Mouse (Mus musculus): ENCODE measurements at regions not wholly inside any gene's neighbourhood (a gene's known extent, or its start where the extent isn't known, plus 50 kb on each side); places are given as distances from the start of the nearest gene placed in this dataset.

DNA sequence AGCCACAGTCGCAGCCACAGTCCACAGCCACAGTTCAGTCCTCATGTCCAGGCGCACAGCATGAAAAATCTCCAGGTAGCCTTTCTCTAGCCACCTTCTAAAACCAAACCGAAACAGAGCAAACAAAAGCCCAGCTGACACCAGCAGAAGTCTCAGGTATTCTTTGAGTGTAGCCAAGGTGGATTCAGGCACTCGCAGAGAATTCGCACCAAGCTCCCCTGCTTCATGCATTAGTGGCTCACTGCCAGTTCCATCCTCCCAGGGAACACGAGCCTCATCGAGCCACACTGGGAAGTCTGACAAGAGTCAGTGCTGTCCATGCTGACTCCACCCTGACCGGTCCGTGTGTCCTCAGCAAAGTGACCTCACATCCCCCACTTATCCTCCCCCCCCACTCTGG is 217.7 kb upstream of the Amigo2 start:
- no peaks in the 10 kb centered on the region for H3K27me3 ChIP-seq (replicated peaks; ENCODE audit: control insufficient read depth, insufficient read depth, low read length)
- DNase-seq (ENCODE audit: low spot score) (no peak), ATAC-seq (no peak)
- 91% methylated on average over 9 of the region's 9 CpGs for WGBS
- H3K36me3 ChIP-seq (ENCODE audit: control insufficient read depth, insufficient read depth, low read length) = no peaks in the 10 kb centered on the region
- no peak overlapping the region for H3K4me2 ChIP-seq (ENCODE audit: low read length)
- no peak overlapping the region for H3K27ac ChIP-seq (ENCODE audit: low read depth, low read length)
- no peaks in the 10 kb centered on the region for H3K9me3 ChIP-seq (replicated peaks; ENCODE audit: control insufficient read depth, low read length)
- no peaks in the 10 kb centered on the region for H3K4me1 ChIP-seq (ENCODE audit: control insufficient read depth, insufficient read depth, low read length)
- H3K4me3 ChIP-seq (ENCODE audit: low read depth, low read length) = no peak overlapping the region
- H3K9ac ChIP-seq (ENCODE audit: low read length) = no peak overlapping the region

DNA sequence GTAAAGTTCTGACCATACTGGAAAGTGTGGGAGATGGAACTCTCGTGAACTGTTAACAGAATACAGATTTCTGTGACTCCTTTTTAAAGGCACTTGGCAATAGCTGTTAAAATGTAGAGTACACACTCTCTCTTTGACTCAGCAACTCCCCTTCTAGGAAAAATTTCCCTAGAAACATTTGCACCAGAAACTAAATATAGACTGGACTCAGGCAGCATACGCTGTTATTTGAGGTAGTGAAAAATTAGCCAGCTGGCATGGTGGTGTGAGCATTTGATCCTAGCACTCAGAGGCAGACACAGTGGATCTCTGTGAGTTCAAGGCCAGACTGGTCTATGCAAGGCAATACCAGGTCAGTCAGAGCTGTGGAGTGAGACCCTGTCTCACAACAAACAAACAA is 215.5 kb upstream of the Amigo2 start:
- no peak for DNase-seq (ENCODE audit: low spot score)
- no peaks in the 10 kb centered on the region for H3K4me1 ChIP-seq (ENCODE audit: control insufficient read depth, insufficient read depth, low read length)
- no peaks in the 10 kb centered on the region for H3K9me3 ChIP-seq (replicated peaks; ENCODE audit: control insufficient read depth, low read length)
- H3K27ac ChIP-seq (ENCODE audit: low read depth, low read length) = no peak overlapping the region
- ATAC-seq = no peak
- 82% methylated on average over 2 of the region's 2 CpGs for WGBS
- H3K27me3 ChIP-seq (replicated peaks; ENCODE audit: control insufficient read depth, insufficient read depth, low read length) = no peaks in the 10 kb centered on the region
- no peak overlapping the region for H3K4me2 ChIP-seq (ENCODE audit: low read length)
- no peaks in the 10 kb centered on the region for H3K36me3 ChIP-seq (ENCODE audit: control insufficient read depth, insufficient read depth, low read length)
- no peak overlapping the region for H3K9ac ChIP-seq (ENCODE audit: low read length)
- no peak overlapping the region for H3K4me3 ChIP-seq (ENCODE audit: low read depth, low read length)

DNA sequence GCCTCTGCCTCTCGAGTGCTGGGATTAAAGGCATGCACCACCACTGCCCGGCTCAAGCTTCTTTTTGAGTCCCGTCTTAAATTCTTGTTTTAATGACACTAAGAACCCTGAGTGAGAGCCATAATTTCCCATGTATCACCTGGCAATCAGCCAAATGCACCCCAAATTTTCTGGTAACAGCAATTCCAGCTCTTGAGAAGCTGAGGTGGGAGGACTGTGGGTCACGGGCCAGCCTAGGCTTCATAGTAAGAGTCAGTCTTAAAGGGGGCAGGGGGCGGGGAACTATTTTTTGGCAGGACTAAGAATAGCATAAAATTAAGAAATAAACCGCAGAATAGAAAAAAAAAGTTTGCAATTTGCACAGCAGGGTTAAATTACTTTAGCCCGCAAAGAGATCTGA is 214.9 kb upstream of the Amigo2 start:
- WGBS = 90% methylated on average over 7 of the region's 7 CpGs
- Histone ChIP-seq H3K36me3 (ENCODE audit: control insufficient read depth, insufficient read depth, low read length) (no peaks in the 10 kb centered on the region), H3K27ac (ENCODE audit: low read depth, low read length) (no peak overlapping the region), H3K4me3 (ENCODE audit: low read depth, low read length) (no peak overlapping the region), H3K4me1 (ENCODE audit: control insufficient read depth, insufficient read depth, low read length) (no peaks in the 10 kb centered on the region), H3K4me2 (ENCODE audit: low read length) (no peak overlapping the region), H3K9me3 (replicated peaks; ENCODE audit: control insufficient read depth, low read length) (no peaks in the 10 kb centered on the region), H3K9ac (ENCODE audit: low read length) (no peak overlapping the region), H3K27me3 (replicated peaks; ENCODE audit: control insufficient read depth, insufficient read depth, low read length) (no peaks in the 10 kb centered on the region)
- ATAC-seq (no peak), DNase-seq (ENCODE audit: low spot score) (no peak)

DNA sequence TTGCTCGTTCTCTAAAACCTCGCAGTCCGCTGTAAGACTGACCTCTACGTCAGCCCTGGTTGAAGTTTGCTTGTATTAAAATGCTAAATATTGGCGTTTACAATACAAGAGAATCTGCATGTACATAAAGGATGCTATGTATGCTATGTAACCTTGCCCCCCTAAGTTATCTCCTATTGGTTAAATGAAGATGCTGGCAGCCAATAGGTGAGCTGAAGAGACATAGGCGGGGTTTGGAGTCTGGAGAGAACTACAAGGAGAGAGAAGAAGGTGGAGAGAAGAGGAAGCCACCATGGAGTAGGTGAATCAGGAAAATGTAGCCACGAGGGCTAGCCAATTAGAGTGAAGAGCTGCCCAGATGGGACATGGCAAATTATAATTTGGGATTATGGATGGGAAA is 214.0 kb upstream of the Amigo2 start:
- no peak for ATAC-seq
- no peaks in the 10 kb centered on the region for H3K9me3 ChIP-seq (replicated peaks; ENCODE audit: control insufficient read depth, low read length)
- no peak overlapping the region for H3K4me2 ChIP-seq (ENCODE audit: low read length)
- no peak for DNase-seq (ENCODE audit: low spot score)
- H3K4me3 ChIP-seq (ENCODE audit: low read depth, low read length) = no peak overlapping the region
- no peak overlapping the region for H3K27ac ChIP-seq (ENCODE audit: low read depth, low read length)
- H3K9ac ChIP-seq (ENCODE audit: low read length) = no peak overlapping the region
- no peaks in the 10 kb centered on the region for H3K27me3 ChIP-seq (replicated peaks; ENCODE audit: control insufficient read depth, insufficient read depth, low read length)
- H3K36me3 ChIP-seq (ENCODE audit: control insufficient read depth, insufficient read depth, low read length) = no peaks in the 10 kb centered on the region
- no peaks in the 10 kb centered on the region for H3K4me1 ChIP-seq (ENCODE audit: control insufficient read depth, insufficient read depth, low read length)
- 79% methylated on average over 7 of the region's 7 CpGs for WGBS

DNA sequence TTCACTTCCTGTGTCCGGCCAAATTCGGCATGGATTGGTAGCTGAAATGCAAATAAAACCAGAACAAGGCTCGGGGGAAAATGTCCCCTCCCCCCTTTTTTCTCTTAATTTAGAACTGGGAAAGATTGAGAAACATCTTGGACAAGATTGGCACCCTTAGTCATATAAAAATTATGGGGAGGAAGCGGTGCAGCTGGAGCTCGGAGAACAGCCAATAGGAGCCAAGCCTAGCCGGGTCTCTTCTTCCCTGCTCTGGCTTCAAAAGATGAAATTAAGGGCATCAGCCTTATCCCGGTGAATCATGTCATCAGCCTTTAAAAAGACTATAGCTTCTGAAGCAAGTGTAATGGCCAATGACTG is 213.3 kb upstream of the Amigo2 start:
- WGBS = 87% methylated on average over 7 of the region's 7 CpGs
- no peak overlapping the region for H3K4me3 ChIP-seq (ENCODE audit: low read depth, low read length)
- H3K9me3 ChIP-seq (replicated peaks; ENCODE audit: control insufficient read depth, low read length) = no peaks in the 10 kb centered on the region
- H3K27ac ChIP-seq (ENCODE audit: low read depth, low read length) = no peak overlapping the region
- DNase-seq (ENCODE audit: low spot score) (no peak), ATAC-seq (no peak)
- no peaks in the 10 kb centered on the region for H3K36me3 ChIP-seq (ENCODE audit: control insufficient read depth, insufficient read depth, low read length)
- no peaks in the 10 kb centered on the region for H3K27me3 ChIP-seq (replicated peaks; ENCODE audit: control insufficient read depth, insufficient read depth, low read length)
- H3K9ac ChIP-seq (ENCODE audit: low read length) = no peak overlapping the region
- H3K4me2 ChIP-seq (ENCODE audit: low read length) = no peak overlapping the region
- H3K4me1 ChIP-seq (ENCODE audit: control insufficient read depth, insufficient read depth, low read length) = no peaks in the 10 kb centered on the region

DNA sequence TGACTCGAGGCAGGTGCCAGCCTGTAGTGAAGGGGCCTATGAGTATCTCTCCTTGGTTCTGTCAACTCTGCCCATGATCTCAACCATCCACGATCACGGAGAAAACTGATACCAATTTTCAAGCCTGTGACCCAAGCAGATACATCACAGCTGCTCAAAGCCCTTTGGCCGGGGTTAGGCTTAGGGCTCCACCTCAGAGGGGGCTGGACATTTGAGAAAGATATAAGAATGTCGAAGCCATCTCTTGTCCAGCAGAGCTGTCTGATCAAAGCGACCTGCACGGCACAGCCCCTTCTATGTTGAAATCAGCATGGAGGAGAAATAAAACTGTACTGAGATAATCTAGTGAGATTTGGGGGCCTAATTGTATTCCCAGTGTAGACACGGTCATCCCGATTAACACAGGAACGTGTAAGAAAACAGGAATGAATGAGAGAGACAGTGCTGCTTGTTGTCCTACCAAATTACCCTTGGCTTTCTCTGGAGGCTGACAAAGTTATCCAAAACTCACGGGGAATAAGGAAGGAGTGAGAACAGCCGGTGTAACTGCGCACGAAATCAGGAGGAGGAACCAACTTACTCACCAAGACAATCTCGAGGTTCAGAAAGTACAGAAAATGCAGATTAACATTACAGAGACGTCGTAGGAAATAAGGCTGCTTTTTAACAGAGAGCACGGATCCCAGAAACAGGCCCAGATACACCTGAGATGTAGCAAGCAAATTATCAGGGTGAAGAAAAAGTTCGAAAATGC is 212.7 kb upstream of the Amigo2 start:
- H3K27ac ChIP-seq (ENCODE audit: low read depth, low read length) = no peak overlapping the region
- H3K4me2 ChIP-seq (ENCODE audit: low read length) = no peak overlapping the region
- no peak overlapping the region for H3K9ac ChIP-seq (ENCODE audit: low read length)
- no peaks in the 10 kb centered on the region for H3K36me3 ChIP-seq (ENCODE audit: control insufficient read depth, insufficient read depth, low read length)
- WGBS = 94% methylated on average over 19 of the region's 19 CpGs
- H3K27me3 ChIP-seq (replicated peaks; ENCODE audit: control insufficient read depth, insufficient read depth, low read length) = no peaks in the 10 kb centered on the region
- DNase-seq (ENCODE audit: low spot score) = no peak
- H3K4me3 ChIP-seq (ENCODE audit: low read depth, low read length) = no peak overlapping the region
- no peaks in the 10 kb centered on the region for H3K9me3 ChIP-seq (replicated peaks; ENCODE audit: control insufficient read depth, low read length)
- H3K4me1 ChIP-seq (ENCODE audit: control insufficient read depth, insufficient read depth, low read length) = no peaks in the 10 kb centered on the region
- ATAC-seq = no peak

DNA sequence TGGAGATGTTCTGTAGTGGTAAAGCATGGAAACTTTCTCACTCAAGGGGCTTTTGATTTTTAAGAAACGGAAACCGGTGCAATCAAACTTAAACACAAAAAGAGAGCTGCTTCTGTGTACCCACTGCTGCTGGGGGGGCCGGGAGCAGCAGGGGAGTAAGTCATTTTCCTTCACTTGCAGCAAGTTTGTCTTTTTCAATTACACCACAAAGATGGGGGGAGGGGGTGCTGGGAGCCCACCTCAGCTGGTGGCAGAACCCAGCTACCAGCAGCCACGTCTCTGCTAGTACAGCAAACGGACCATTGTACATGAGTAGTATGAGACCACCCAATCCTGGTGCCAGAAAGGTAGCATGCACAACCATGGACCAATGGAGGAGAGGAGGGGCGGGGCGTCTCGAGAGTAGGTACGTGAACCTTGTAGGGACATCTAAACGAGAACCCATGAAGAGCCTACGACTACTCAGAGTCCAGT is 211.7 kb upstream of the Amigo2 start:
- Histone ChIP-seq H3K9ac (ENCODE audit: low read length) (no peak overlapping the region), H3K4me2 (ENCODE audit: low read length) (no peak overlapping the region), H3K27ac (ENCODE audit: low read depth, low read length) (no peak overlapping the region), H3K4me1 (ENCODE audit: control insufficient read depth, insufficient read depth, low read length) (no peaks in the 10 kb centered on the region), H3K9me3 (replicated peaks; ENCODE audit: control insufficient read depth, low read length) (no peaks in the 10 kb centered on the region), H3K4me3 (ENCODE audit: low read depth, low read length) (no peak overlapping the region), H3K36me3 (ENCODE audit: control insufficient read depth, insufficient read depth, low read length) (no peaks in the 10 kb centered on the region), H3K27me3 (replicated peaks; ENCODE audit: control insufficient read depth, insufficient read depth, low read length) (no peaks in the 10 kb centered on the region)
- ATAC-seq = no peak
- 63% methylated on average over 11 of the region's 11 CpGs for WGBS
- DNase-seq (ENCODE audit: low spot score) = no peak

DNA sequence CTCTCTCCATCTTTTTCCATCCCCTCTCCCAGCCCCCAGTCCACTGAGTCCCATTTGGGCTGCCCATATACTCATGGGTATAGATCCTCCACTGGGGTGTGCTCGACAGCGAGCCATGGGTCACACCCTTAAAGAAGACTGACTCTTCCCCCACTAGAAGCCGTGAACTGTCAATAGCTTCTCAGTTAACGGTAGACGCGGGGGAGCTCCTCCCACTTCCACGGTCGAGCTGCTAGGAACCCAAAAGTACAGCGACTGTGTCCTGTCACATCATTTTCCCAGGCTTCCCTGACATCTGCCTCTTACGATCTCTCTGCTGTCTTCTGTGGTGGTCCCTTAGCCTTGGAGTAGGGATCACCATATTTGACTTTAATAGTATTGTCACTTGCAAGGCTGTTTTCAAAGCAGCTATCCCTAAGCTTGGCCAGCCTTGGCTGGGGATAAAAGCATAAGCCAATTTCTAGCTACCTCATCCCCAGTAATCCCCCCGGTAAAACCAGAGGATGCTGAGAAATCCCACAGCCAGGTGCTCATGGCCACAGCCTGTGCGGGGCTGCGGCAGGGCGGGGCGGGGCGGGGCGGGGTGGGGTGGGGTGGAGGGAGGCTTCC is 211.2 kb upstream of the Amigo2 start:
- Histone ChIP-seq H3K36me3 (ENCODE audit: control insufficient read depth, insufficient read depth, low read length) (no peaks in the 10 kb centered on the region), H3K9ac (ENCODE audit: low read length) (no peak overlapping the region), H3K4me2 (ENCODE audit: low read length) (no peak overlapping the region), H3K27me3 (replicated peaks; ENCODE audit: control insufficient read depth, insufficient read depth, low read length) (no peaks in the 10 kb centered on the region), H3K9me3 (replicated peaks; ENCODE audit: control insufficient read depth, low read length) (no peaks in the 10 kb centered on the region), H3K4me1 (ENCODE audit: control insufficient read depth, insufficient read depth, low read length) (no peaks in the 10 kb centered on the region), H3K27ac (ENCODE audit: low read depth, low read length) (no peak overlapping the region), H3K4me3 (ENCODE audit: low read depth, low read length) (no peak overlapping the region)
- DNase-seq (ENCODE audit: low spot score) (no peak), ATAC-seq (no peak)
- 46% methylated on average over 17 of the region's 17 CpGs for WGBS

DNA sequence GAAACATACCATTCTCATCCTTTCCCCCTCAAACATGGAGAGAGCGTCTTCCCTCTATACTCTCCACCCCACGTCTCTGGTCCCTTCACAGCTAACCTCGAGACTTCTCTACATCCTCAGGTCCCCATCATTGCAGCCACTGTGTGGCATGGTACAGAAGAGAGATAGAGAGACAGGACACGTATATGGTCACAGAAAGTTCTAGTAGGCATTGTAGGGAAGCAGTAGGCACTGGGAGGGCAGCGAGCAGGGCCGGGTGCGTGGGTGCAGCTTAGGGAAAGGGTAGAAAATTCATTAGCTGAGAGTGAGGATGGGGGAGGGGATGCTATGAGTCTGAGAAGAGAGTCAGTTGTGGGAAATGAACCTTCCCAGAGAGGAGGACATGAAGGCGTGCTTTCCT is 210.4 kb upstream of the Amigo2 start:
- H3K9ac ChIP-seq (ENCODE audit: low read length) = no peak overlapping the region
- H3K4me3 ChIP-seq (ENCODE audit: low read depth, low read length) = no peak overlapping the region
- H3K9me3 ChIP-seq (replicated peaks; ENCODE audit: control insufficient read depth, low read length) = no peaks in the 10 kb centered on the region
- H3K27me3 ChIP-seq (replicated peaks; ENCODE audit: control insufficient read depth, insufficient read depth, low read length) = no peaks in the 10 kb centered on the region
- H3K4me2 ChIP-seq (ENCODE audit: low read length) = no peak overlapping the region
- no peak for ATAC-seq
- H3K27ac ChIP-seq (ENCODE audit: low read depth, low read length) = no peak overlapping the region
- H3K36me3 ChIP-seq (ENCODE audit: control insufficient read depth, insufficient read depth, low read length) = no peaks in the 10 kb centered on the region
- WGBS = 89% methylated on average over 8 of the region's 8 CpGs
- H3K4me1 ChIP-seq (ENCODE audit: control insufficient read depth, insufficient read depth, low read length) = no peaks in the 10 kb centered on the region
- DNase-seq (ENCODE audit: low spot score) = no peak
